Mouse (Mus musculus) CH12F3 (cell line): ENCODE measurements around the gene Cd63.

Experiments
- in situ Hi-C: fragments of 300-500 bp; cut with MboI; formaldehyde crosslinking; loops from 2 replicates; pipeline ENCODE4 v1.14.3; 2020; ENCODE audit warnings: low sequenced_read_pairs

Cd63 gene

DNA sequence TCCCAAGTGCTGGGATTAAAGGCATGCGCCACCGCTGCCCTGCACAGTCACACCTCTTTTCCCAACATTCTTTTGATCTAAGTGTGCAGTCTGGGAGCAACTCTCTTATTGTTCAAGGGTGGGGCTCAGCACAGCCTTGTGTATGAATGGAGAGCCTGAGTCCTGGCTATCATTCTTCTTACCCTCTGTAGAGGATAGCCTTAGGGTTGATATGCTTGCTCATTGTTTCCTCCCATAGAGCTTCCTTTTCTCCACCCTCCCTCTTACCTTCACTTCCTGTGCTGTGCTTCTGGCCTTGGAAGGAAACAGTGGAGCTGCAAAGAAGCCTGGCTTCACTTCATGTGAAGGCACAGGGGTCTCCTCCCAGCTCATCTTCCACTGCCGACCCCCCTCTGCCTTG lies at the start of gene Cd63:
Cd63 (plus strand) TSS at position 292 of the 400 bp plus-strand sequence.
- in situ Hi-C loops: no loop called here

DNA sequence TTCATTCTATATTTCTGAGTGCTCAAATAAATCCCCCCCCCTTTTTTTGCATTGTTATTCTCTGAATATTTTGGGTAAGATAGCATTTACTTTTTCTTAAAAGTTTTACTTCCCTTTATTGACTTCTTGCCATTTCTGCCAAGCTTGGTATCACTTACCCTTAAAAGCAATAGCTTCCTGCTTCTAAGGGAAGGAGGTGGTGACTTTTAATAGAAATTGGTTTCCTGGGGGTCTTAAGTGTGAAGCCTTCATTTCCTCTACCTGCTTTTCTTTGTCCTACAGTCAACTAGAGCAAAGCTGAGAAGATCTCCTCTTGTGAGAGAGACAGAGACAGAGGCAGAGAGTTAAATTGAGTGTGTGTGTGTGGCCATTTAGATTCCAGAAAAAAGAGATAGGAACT lies 39.6 kb upstream of the Cd63 start:
- in situ Hi-C loops: no loop called here

DNA sequence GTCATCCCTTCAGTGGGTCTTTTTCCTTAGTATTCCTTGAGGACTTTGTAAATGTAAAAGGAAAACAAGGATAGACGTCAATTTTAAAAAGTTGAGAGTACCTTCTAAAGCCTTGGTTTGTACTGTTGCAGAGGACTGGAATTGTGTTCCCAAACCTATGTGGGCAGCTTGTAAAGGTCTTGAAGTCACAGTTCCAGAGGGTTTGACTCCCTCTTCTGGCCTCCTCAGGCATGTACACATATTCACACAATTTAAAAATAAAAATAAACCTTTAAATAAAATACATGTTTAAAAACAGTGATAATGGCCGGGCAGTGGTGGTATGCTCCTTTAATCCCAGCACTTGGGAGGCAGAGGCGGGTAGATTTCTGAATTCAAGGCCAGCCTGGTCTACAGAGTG lies 34.7 kb upstream of the Cd63 start:
- in situ Hi-C loops: no loop called here

DNA sequence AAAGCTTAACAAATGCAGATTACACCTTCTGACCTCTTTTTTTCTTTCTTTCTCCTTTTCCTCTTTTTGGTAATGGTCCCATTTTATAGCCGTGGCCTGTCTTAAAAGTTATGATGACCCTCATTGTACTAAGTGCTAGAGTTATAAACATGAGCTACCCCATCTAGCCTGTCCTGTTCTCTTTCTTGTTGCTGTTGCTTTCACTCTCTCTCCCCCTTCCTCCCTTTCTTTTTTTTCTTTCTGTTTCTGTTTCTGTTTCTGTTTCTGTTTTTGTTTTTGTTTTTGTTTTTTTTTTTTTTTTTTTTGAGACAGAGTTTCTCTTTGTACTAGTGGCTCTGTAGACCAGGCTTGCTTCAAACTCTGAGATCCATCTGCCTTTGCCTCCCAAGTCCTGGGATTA lies 34.3 kb upstream of the Cd63 start:
- in situ Hi-C loops: no loop called here

DNA sequence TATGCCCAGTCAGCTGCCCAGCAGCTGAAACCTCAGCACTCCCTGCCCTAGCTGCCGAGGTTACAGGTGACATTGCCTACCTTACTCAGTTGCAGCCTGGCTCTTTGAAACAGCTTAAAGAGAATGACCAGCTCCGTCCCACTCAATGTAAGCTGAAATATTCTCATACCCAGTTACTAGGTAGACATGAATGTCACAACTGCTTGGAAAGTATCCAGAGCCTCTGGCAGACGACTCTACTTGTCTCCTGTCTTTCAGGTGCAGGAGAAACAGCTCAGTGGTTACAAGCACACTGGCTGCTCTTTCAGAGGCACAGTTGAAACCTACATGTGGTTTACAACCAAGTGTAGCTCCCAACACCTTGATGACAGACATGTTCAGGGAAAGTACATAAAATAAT lies 30.4 kb upstream of the Cd63 start:
- in situ Hi-C loops: no loop called here

DNA sequence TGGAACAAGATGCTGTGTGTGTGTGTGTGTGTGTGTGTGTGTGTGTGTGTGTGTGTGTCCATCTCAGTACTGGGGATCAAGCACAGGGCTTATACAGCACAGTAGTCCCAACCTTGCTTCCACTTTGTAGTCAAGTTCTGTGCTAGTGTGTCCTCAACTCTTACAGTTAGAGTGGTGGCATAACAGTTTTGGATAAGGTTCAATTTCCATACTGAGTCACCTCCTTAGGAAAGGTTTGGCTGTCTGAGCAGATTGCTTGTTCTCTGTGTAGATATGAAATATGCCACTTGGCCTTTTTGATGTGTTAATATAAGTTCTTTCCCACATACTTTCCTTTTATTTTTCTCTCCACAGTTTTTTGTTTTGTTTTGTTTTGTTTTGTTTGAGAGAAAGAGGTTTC lies 22.5 kb upstream of the Cd63 start:
- in situ Hi-C loops: no loop called here

DNA sequence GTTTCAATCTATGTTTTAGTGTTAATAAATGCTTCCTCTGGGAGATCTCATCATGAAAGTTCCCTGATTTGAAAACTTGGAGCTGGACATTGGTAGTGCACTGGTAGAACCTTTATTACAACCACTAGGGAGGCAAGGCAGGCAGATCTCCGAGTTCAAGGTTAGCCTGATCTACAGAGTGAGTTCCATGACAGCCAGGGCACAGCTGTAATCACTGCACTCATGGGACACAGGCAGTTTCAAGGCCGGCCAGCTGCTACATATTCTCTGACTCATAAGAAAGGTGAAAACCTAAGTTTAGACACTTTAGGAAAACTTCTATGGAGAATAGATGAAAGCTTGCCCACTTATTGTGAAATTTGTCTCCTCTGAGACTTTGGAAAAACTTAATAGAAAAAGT lies 22.0 kb upstream of the Cd63 start:
- in situ Hi-C loops: no loop called here

DNA sequence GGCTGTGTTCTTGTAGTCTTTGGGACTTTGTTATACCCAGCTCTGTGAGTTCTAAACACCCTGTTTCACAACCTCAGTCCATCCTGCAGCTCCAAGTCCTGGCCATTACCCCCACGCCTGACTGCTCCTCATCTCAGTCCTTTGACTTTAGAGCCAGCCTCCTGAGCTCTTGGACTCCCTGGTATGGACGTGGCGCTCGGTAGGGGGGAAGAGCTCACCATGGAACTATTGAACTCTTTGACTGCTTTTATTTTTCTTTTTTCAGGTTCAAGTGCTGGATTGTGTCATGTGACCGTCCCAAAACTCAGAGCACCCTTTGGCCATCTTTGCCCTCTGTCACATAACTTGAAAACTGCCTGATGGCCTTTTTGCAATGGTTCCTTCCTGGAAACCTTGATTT lies 18.7 kb upstream of the Cd63 start:
- in situ Hi-C loops: no loop called here

DNA sequence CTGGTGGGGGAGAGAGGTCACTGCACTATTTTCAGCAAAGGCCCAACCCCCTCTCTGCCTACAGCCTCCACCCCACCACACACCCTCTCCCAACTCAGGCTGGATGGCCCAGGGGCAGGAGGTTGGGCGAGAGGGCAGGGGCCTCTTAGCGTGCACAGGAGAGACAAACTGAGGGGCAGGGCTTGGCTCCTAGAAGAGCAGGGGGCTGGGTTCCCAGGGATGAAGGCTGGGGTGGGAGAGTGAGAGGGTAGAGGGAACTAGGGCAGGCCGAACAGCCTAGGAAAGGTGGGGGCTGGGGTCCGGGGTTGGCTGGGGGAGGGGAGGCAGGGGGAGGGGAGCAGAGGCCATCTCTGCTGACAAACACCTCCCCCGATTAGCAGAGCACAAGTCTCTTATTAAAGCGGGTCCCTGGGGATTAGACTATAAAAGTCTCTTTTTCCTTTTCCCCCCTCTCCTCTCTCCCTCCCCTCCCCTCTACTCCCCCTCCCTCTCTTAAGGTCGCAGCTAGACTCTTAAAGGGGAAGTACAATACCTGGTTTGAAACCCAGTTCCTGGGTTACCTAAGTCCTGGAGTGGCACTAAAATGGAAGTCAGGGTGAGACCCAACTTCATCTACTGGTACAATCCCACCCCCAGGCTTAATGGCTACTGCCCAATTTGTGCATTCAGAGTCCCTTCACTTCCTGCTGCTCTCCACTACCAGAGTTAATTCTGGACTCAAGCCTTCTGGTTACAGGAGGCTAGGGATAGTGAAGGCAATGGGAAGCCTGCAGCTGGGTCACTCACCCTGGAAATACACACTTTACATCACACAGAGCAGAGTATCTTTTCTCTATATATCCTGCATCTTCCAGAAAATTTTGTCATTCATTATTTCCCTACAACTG lies 11.6 kb upstream of the Cd63 start:
- in situ Hi-C loops: no loop called here

DNA sequence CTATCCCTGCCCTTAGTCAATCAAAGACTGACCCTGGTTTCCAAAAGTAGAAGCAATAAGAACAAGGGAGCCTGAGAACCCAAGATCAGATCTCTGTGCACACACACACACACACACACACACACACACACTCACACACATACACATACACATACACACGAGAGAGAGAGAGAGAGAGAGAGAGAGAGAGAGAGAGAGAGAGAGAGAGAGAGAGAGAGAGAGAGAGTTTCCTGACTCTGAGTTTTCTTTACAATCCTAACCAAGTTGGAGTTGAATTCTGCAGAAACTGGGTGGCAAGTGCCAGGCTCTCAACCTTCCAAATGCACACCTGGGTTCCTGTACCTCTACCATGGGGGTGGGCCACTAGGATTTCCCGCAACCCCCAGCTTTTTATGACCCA lies 10.9 kb upstream of the Cd63 start:
- in situ Hi-C loops: loop anchor here (5.0 kb wide), 1 partner anchor 48 kb away; no protein-coding TSS in a partner anchor

DNA sequence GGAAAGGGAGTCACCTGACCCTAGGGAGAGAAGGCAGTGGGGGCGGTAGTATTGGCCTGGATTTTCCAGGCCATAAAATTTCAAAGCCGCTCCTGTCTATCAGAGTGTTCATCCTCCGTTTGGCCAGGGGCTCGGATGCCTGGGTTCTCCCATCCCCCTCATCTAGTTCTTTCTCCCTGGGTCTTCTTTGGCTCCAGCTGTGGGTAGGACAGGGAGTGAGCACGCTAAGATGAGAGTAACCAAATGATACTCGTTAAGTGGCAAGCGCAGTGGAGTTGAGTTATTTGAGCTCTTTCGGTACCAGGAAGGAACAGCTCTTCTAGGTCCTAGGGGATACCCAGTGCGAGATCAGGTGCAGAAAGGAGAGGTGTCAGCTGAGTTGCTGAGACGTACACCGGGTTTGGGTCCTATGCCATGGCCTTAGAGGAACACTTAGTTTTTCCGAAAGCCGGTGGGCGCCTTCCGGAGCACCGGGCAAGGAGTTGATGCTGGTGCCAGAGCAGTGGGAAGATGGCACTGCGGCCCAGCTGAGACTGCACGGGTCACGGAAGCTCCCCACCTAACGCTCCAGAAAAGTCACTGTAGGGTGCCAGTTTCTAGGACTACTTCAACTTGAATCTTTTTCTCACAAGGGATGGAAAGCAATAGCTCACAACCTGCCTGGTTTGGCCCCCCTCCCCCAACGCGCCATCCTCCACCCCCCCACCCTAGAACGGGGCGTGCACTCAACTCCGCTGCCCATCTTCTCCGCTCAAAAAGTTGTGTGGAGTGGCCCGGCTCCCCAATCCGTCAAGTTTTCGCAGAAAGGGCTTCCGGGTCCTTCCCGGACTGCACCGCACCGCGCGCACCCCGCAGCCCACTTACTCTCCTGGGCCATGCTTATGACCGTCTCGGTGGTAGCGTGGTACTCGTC lies 10.2 kb upstream of the Cd63 start:
- in situ Hi-C loops: loop anchor here (5.0 kb wide), 1 partner anchor 48 kb away; no protein-coding TSS in a partner anchor

DNA sequence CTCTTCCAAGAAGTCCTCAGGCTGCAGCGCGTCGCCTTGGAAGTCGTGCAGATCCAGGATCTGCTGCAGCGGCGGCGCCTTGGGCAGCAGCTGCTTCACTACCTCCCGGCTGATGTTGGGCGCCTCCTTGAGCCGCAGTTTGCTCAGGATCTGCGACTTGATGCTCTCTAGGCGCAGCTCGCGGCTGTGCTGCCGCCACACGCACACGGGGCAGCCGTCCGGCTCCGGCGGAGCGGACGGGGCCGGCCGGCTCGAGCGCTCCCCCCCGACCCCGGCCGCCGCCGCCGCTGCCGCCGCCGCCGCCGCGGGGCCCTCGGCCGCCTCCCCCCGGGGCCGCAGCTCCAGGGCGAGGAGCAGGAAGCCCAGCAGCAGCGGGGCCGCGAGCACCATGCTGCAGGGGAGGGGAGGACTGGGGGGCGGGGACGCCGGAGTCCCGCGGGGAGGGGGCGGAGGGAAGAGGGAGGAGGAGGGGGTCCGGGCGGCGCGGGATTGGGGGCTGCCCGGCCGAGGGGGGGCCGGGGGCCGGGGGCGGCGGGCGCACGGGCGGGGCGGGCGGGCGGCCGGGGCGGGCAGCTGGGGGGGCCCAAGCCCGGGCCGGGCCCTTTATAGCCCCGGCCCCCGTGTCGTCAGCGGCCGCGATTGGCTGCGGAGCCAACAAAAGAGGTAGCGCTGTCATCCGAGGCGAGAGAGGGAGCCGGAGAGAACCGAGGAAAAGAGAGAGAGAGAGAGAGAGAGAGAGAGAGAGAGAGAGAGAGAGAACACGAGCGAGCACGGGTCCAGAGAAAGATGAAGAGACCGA lies 9.3 kb upstream of the Cd63 start, which contains the start of gene Gdf11:
Gdf11 (minus strand) TSS at position 423 of the 799 bp plus-strand sequence.
- in situ Hi-C loops: loop anchor here (5.0 kb wide), 1 partner anchor 49 kb away; no protein-coding TSS in a partner anchor

DNA sequence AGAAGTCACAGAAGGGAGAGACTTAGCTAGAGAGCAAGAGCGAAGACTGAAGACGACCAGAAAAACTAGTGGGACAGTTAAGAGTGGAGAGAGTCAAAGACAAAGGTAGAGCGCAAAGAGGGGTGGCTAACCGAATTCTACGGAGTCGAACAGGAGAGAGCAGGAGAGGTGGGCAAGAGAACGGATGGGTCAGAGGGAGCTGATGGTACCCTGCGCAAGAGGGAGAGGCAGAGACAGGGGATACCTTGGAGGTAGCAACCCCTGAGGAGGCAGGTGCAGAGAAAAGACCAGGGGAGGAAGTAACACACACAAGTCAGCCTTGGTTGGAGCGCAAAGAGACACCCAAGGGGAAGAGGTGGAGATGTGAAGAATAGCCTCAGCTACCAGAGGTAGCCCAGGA lies 8.5 kb upstream of the Cd63 start:
- in situ Hi-C loops: loop anchor here (5.0 kb wide), 1 partner anchor 50 kb away; no protein-coding TSS in a partner anchor

DNA sequence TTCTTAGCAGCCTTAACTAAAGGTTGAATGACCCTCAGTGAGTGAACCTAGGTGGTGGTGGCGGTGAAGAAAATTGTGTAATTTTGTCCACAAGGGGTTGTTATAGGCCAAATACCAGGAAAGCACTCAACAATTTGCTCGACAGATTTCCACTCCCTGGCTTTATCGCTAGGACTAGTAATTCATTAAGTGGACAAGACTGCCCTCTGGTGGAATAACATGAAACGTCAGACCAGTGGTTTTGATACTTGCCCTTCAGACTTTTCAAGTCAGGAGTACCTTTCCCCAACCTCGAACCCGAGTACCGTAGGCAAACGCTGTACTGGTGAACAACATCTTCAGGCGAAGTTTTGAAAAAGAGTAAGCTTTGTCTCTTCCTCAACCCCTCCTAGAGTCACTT lies 5.4 kb upstream of the Cd63 start:
- in situ Hi-C loops: no loop called here

DNA sequence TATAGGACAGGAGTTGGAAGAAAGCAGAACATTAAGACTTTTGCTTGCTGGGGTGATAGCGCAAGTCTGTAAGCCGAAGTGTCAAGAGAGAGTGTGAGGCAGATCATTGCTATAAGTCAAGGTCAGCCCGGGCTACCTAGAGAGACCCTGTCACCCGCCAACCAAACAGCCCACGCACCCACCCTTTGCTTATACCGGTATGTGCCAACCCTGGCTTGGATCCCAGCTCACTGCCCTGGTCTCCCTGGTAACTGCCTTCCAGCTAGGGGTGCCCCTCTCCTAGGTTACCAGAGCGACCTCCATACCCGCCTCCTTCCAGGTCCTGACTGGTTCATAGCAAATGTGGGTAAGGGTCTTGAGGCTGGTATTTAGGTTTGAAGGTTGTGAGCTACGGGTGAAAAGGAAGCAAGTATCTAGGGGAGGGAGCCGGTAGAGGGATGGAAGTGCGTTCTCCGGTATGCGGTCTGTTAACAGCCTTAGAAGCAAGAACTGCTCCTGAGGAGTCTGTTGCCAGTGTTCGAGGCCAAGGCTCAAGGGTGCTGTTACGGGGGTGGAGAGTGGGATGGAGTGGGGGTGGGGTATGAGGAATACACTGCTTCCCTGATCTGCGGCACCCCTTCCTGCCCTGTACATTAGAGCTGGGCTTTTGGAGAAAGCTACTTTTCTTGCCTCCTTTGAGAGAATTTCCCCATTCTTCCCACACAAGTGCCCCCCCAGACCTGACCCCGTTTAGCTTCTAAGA lies 4.7 kb upstream of the Cd63 start:
- in situ Hi-C loops: no loop called here

DNA sequence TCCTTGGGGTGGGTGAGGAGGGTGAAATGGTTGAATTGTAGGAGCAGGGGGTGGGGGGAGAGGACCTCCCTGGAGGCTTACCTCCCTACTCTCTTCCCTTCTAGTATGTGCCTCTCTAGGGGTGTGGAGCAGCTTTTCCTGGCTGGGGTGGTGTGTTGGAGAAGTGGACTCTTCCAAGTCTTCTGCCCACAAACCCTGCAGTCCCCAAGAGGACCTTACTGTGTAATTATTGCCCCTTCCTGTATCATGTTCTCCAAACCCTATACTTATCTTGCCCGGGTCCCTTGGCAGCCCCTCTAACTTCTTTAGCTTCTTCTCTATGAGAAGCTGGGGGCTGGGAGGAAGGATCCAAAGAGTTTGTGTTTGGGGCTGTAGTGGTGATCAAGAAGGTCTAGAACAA lies 4.0 kb upstream of the Cd63 start:
- in situ Hi-C loops: no loop called here

DNA sequence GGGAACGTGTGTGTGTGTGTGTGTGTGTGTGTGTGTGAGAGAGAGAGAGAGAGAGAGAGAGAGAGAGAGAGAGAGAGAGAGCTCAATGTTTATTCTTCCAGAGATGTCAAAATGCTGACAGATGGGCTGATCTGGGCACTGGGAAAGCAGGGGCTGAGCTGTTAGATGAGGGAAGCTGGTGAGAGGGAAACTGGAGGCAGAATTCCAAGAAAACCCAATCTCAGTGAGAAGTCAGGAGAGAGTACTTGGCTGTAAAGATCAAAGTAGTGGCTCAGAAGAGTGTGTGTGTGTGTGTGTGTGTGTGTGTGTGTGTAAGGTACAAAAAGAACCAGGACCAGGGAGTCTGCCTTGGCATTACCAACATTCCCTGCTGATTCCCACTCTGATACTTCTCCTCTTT lies 3.3 kb upstream of the Cd63 start:
- in situ Hi-C loops: no loop called here

DNA sequence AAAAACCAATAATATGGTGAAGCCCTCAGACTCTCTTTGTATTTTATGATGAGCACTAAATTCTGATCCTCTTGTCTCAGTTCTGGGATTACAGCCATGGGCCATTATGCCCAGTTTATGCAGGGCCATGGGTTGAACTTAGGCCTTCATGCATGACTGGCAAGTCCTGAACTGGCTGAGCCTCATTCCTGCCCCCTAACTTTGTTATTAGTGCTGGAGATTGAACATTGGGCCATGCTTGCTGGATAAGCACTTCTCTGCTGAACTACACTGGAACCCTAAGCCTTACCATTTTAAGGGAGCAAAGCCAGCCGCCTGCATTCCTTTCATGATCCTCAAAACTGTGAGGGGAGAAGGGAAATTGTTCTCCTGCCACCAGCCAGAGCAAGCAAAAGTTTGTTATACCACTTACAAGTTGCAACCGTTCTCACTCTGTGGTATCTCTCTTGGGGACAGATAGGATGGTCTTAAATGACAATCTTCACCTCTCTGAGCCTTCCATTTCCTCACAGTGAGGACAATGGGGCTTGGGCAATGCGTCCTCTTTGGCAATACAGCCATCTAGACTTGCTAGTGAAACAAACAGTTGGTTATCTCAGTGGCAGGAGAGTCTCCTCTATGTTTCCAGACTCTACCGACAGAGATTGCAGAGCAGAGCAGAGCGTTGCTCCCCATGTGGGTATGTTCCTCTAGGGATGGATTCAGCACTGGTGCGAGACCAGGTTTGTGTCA lies 864 bp upstream of the Cd63 start:
- in situ Hi-C loops: no loop called here

DNA sequence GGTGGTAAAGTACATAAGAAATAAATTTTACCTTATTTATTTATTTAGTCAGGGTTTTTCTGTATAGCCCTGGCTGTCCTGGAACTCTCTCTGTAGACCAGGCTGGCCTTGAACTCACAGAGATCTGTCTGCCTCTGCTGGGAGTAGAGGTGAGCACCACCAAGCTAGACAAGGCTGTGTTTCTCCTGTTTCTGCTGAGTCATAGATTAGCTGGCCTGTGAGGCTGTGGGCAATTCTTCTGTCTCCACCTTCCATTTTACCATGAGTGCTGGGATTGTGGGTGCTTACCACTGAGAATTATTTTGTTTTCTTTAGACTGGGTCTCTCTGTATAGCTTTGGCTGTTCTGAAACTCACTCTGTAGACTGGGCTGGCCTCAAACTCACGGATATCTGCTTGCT lies 620 bp downstream of the Cd63 start:
- in situ Hi-C loops: no loop called here
